Mouse (Mus musculus): ENCODE data around the gene Arhgef7. TPM values are rescaled to one million over a fixed set of nuclear protein-coding genes. Genes with fewer than 3 reads are reported as not detected.

Gene Arhgef7
- 52.9 to 54.5 TPM (median 53.3 TPM) in 4 replicates for total RNA-seq (2023; ENCODE audit: inconsistent age)

GRCm38 (mm10) chr8:11727651-11728481, at the start of gene Arhgef7:
Gene Arhgef7, plus strand, starts transcription at chr8:11727721.

GRCm38 (mm10) chr8:11701033-11701362, 26.5 kb upstream of the Arhgef7 start, which contains the start of gene 1700016D06Rik:
Gene 1700016D06Rik, minus strand, starts transcription at chr8:11701063.

GRCm38 (mm10) chr8:11840174-11840573, 112.7 kb downstream of the Arhgef7 start, which contains the start of gene Tex29:
Gene Tex29, plus strand, starts transcription at chr8:11840474.

Other genes starting within 250 kb of the Arhgef7 start
- gene Rab20, start 249.0 kb upstream of the Arhgef7 start, total RNA-seq (2023; ENCODE audit: inconsistent age) = 7.5 to 12.7 TPM (median 11.1 TPM) in 4 replicates
- gene Naxd, start 230.2 kb upstream of the Arhgef7 start, total RNA-seq (2023; ENCODE audit: inconsistent age) = 23.5 to 37.8 TPM (median 33.4 TPM) in 4 replicates
- gene Cars2, start 176.9 kb upstream of the Arhgef7 start, total RNA-seq (2023; ENCODE audit: inconsistent age) = 33.7 to 37.1 TPM (median 35.1 TPM) in 4 replicates
- gene Ing1, start 172.2 kb upstream of the Arhgef7 start, total RNA-seq (2023; ENCODE audit: inconsistent age) = 52.6 to 72.8 TPM (median 61.3 TPM) in 4 replicates
- gene Ankrd10, start 92.0 kb upstream of the Arhgef7 start, total RNA-seq (2023; ENCODE audit: inconsistent age) = 88.6 to 100 TPM (median 95.4 TPM) in 4 replicates
- gene 1700016D06Rik, start 26.7 kb upstream of the Arhgef7 start, total RNA-seq (2023; ENCODE audit: inconsistent age) = not detected in 4 replicates
- not detected in 4 replicates for gene Tex29, start 112.8 kb downstream of the Arhgef7 start, total RNA-seq (2023; ENCODE audit: inconsistent age)

All from B cell, adult (primary cell).